In the genomic region with DNA sequence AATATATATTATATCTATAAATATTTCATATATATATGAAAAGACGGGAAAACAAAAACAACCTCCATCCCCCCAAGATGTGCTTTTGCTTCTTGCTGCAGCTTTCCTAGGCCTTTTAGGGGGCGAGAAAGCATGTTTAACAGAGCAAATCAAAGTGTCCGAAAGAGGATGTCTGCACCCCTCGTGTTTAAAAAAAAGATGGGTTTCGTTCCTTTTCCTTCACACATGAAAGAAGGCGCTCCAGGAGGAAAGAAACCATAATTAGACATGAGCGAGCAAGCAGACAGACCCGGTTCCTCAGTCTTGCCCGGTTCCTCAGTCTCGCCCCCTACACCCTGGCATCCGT, we compare ENCODE assay signal across 8 mouse cellular contexts. TPM values are rescaled to one million over a fixed set of nuclear protein-coding genes. Genes with fewer than 3 reads are reported as not detected.
DNase-seq lines count a peak whose midpoint lies in the region; ATAC-seq and TF ChIP-seq lines count a peak whose summit lies in the region.

No protein-coding gene starts in this region.

- peaks cover 37% of the 10 kb centered on the region for H3K79me2 ChIP-seq in myocyte (ENCODE audit: control insufficient read depth, insufficient read depth)

- H3K4me1 ChIP-seq in kidney, postnatal 0 days (replicated peaks; ENCODE audit: insufficient read depth, low read length) = no peaks in the 10 kb centered on the region
- H3K4me1 ChIP-seq in embryonic facial prominence, embryonic 11.5 days (ENCODE audit: control insufficient read depth, insufficient read depth, low read length) = no peaks in the 10 kb centered on the region
- H3K4me1 ChIP-seq in intestine, embryonic 14.5 days (replicated peaks; ENCODE audit: control insufficient read depth, insufficient read depth, low read length) = peaks cover 6% of the 10 kb centered on the region; the same call in 1 of the 2 replicates

- H3K27ac ChIP-seq in kidney, postnatal 0 days = peak overlapping the region; percentile 92; the same call in 1 of the 2 replicates
- no peak overlapping the region; the same call in 1 of the 2 replicates for H3K27ac ChIP-seq in embryonic facial prominence, embryonic 11.5 days (replicated peaks; ENCODE audit: low read depth, low read length)
- peak overlapping the region; percentile 92; the same call in 1 of the 2 replicates for H3K27ac ChIP-seq in intestine, embryonic 14.5 days (ENCODE audit: low read depth)

- H3K4me3 ChIP-seq in kidney, postnatal 0 days (replicated peaks; ENCODE audit: low read depth, low read length) = peak overlapping the region; percentile 97
- peak overlapping the region; percentile 91 for H3K4me3 ChIP-seq in embryonic facial prominence, embryonic 11.5 days (ENCODE audit: low read depth, low read length)
- peak overlapping the region; percentile 83 for H3K4me3 ChIP-seq in intestine, embryonic 14.5 days (ENCODE audit: low read depth, low read length)
- peak overlapping the region; percentile 74 for H3K4me3 ChIP-seq in myocyte

- no peak for DNase-seq in kidney, postnatal 0 days (ENCODE audit: low spot score)
- DNase-seq in kidney, adult 9 months = no peak
- no peak for DNase-seq in embryonic facial prominence, embryonic 11.5 days (ENCODE audit: low spot score)
- DNase-seq in intestine, embryonic 14.5 days (ENCODE audit: low spot score) = no peak
- DNase-seq in urinary bladder, postnatal 4 days (ENCODE audit: low spot score in 2 of 2) = no peak
- DNase-seq in left cerebral cortex, adult 18-20 months (ENCODE audit: low spot score in 2 of 2) = no peak
- DNase-seq in frontal cortex, postnatal 10 days (ENCODE audit: low spot score in 2 of 2) = no peak

- H3K9ac ChIP-seq in kidney, postnatal 0 days (ENCODE audit: low read depth, low read length) = peak overlapping the region; percentile 87
- peak overlapping the region; percentile 97 for H3K9ac ChIP-seq in embryonic facial prominence, embryonic 11.5 days (replicated peaks; ENCODE audit: low read length)
- peak overlapping the region; percentile 85 for H3K9ac ChIP-seq in intestine, embryonic 14.5 days (ENCODE audit: low read length)

- no peak for ATAC-seq in kidney, postnatal 0 days (replicated peaks; ENCODE audit: low FRiP score, low read depth)
- ATAC-seq in embryonic facial prominence, embryonic 11.5 days (replicated peaks; ENCODE audit: insufficient number of reproducible peaks, low FRiP score, low TSS enrichment, low read depth) = no peak
- no peak for ATAC-seq in intestine, embryonic 14.5 days (replicated peaks; ENCODE audit: low FRiP score, low TSS enrichment, low read depth)

- TF ChIP-seq POLR2A in myocyte (IDR thresholded peaks at IDR 0.05; ENCODE audit: insufficient read length, low read depth) = no peak

- TF ChIP-seq CTCF in kidney, postnatal 0 days (IDR thresholded peaks at IDR 0.05; ENCODE audit: low read depth) = no peak

- H3ac ChIP-seq in myocyte (ENCODE audit: control insufficient read depth, insufficient read length) = peak overlapping the region; percentile 84

- no peaks in the 10 kb centered on the region for H3K9me3 ChIP-seq in kidney, postnatal 0 days (replicated peaks; ENCODE audit: low read length)
- no peaks in the 10 kb centered on the region for H3K9me3 ChIP-seq in embryonic facial prominence, embryonic 11.5 days (replicated peaks; ENCODE audit: control insufficient read depth, low read length)
- H3K9me3 ChIP-seq in intestine, embryonic 14.5 days (ENCODE audit: control insufficient read depth, low read length) = no peaks in the 10 kb centered on the region

- no peaks in the 10 kb centered on the region for H3K27me3 ChIP-seq in kidney, postnatal 0 days (ENCODE audit: insufficient read depth, low read length)
- no peaks in the 10 kb centered on the region for H3K27me3 ChIP-seq in embryonic facial prominence, embryonic 11.5 days (ENCODE audit: control insufficient read depth, insufficient read depth, low read length)
- H3K27me3 ChIP-seq in intestine, embryonic 14.5 days (replicated peaks; ENCODE audit: control insufficient read depth, insufficient read depth, low read length) = no peaks in the 10 kb centered on the region
- H3K27me3 ChIP-seq in myocyte (ENCODE audit: control insufficient read depth, insufficient read depth, insufficient read length) = no peaks in the 10 kb centered on the region

- H3K4me2 ChIP-seq in kidney, postnatal 0 days (ENCODE audit: low read length) = peak overlapping the region; percentile 76
- H3K4me2 ChIP-seq in embryonic facial prominence, embryonic 11.5 days (ENCODE audit: low read depth, low read length) = peak overlapping the region; percentile 14
- peak overlapping the region; percentile 68 for H3K4me2 ChIP-seq in intestine, embryonic 14.5 days (ENCODE audit: low read length)
- peak overlapping the region; percentile 73 for H3K4me2 ChIP-seq in myocyte (ENCODE audit: low read depth)

- no peaks in the 10 kb centered on the region for H3K36me3 ChIP-seq in kidney, postnatal 0 days (ENCODE audit: insufficient read depth, low read length)
- no peaks in the 10 kb centered on the region for H3K36me3 ChIP-seq in embryonic facial prominence, embryonic 11.5 days (replicated peaks; ENCODE audit: control insufficient read depth, insufficient read depth, low read depth, low read length)
- no peaks in the 10 kb centered on the region for H3K36me3 ChIP-seq in intestine, embryonic 14.5 days (ENCODE audit: control insufficient read depth, insufficient read depth, low read length)
- H3K36me3 ChIP-seq in myocyte (ENCODE audit: control insufficient read depth, insufficient read depth) = no peaks in the 10 kb centered on the region

- 3% methylated on average over 11 of the region's 11 CpGs for WGBS in kidney, postnatal 0 days
- 5% methylated on average over 11 of the region's 11 CpGs for WGBS in embryonic facial prominence, embryonic 11.5 days
- WGBS in intestine, embryonic 14.5 days = 3% methylated on average over 11 of the region's 11 CpGs

TF ChIP-seq in myocyte, 11 proteins besides CTCF, POLR2A, EP300 and RAD21:
- no peak for TF ChIP-seq REST (IDR thresholded peaks at IDR 0.05; ENCODE audit: insufficient read depth, insufficient read length)
- TF ChIP-seq TCF3 (IDR thresholded peaks at IDR 0.05; ENCODE audit: insufficient read length, low read depth) = no peak

RNA-seq across cellular contexts. Expression of gene Ccdc88a, which starts 0.4 kb away (rescaled TPM):
- polyA plus RNA-seq in kidney, postnatal 0 days (2015; fragmentation: Nextera tagmentation; extraction: Ambion mirVana) = 19.5 and 21.8 TPM in 2 replicates
- 41.1 and 46.6 TPM in 2 replicates for polyA plus RNA-seq in embryonic facial prominence, embryonic 11.5 days (2014; fragmentation: Nextera tagmentation; extraction: Ambion mirVana)
- 19.4 and 20.9 TPM in 2 replicates for polyA plus RNA-seq in intestine, embryonic 14.5 days (2014; fragmentation: Nextera tagmentation; extraction: Ambion mirVana)
- polyA plus RNA-seq in myocyte (2012; fragmentation: generic; extraction: Trizol) = 3.0 TPM
- 10 to 100 TPM; 54.1 to 55.5 TPM for total RNA-seq in left cerebral cortex, adult 18-20 months (2021)

Comparison
In these comparisons a context has a peak if more than half of its experiments do, and no peak if none do; other contexts are left out.
1. H3K4me2 ChIP-seq: peak in every context shown above with its lines; median percentile 76 in kidney, postnatal 0 days; 73 in myocyte; 68 in intestine, embryonic 14.5 days; 14 in embryonic facial prominence, embryonic 11.5 days.